Mouse (Mus musculus) hindbrain, embryonic 15.5 days (tissue): ENCODE measurements around the gene Slc27a2. TPM values are rescaled to one million over a fixed set of nuclear protein-coding genes. Genes with fewer than 3 reads are reported as not detected.

Experiments
- ATAC-seq: fragments of 200-750 bp; cut with Nextera tagmentation; 2 replicates; pipeline ENCODE4 v1.8.0; 2017; ENCODE audit warnings: low read depth, moderate number of reproducible peaks, moderate TSS enrichment; ENCODE audit not compliant: low FRiP score
- H3K27ac ChIP-seq: fragments of 300-500 bp; sonication (generic); replicated peaks from 2 replicates; pipeline ENCODE4 v1.5.1; 2015; ENCODE audit warnings: mild to moderate bottlenecking, inconsistent platforms
- H3K27me3 ChIP-seq: fragments of 300-500 bp; sonication (generic); 2 replicates; pipeline ENCODE4 v1.6.1; 2015; ENCODE audit warnings: control low read depth, inconsistent platforms
- H3K36me3 ChIP-seq: fragments of 300-500 bp; sonication (generic); 2 replicates; pipeline ENCODE4 v1.6.1; 2015; ENCODE audit warnings: control low read depth, inconsistent platforms
- H3K4me1 ChIP-seq: fragments of 300-500 bp; sonication (generic); replicated peaks from 2 replicates; pipeline ENCODE4 v1.6.1; 2015; ENCODE audit warnings: control low read depth, inconsistent platforms
- H3K4me2 ChIP-seq: fragments of 300-500 bp; sonication (generic); 2 replicates; pipeline ENCODE4 v1.6.1; 2015; ENCODE audit warnings: moderate library complexity, mild to moderate bottlenecking, inconsistent platforms
- H3K4me3 ChIP-seq: fragments of 300-500 bp; sonication (generic); 2 replicates; pipeline ENCODE4 v1.5.1; 2015; ENCODE audit warnings: mild to moderate bottlenecking, inconsistent platforms
- H3K9ac ChIP-seq: fragments of 300-500 bp; sonication (generic); 2 replicates; pipeline ENCODE4 v1.6.1; 2015; ENCODE audit warnings: inconsistent platforms
- H3K9me3 ChIP-seq: fragments of 300-500 bp; sonication (generic); 2 replicates; pipeline ENCODE4 v1.6.1; 2016; ENCODE audit warnings: control low read depth, inconsistent platforms
- whole genome bisulfite sequencing: fragments of 180-500 bp; shearing (Covaris S2); methylation state at CpG from one replicate; pipeline ENCODE4 v1.1.7; 2015; 5-methylcytosine and 5-hydroxymethylcytosine counted together
- polyA plus RNA-seq: library from polyadenylated mRNA; unstranded; fragments of >200 nt; fragmentation: Nextera tagmentation; extraction: Ambion mirVana; gene quantifications from 2 replicates; pipeline ENCODE4 v1.2.1, GENCODE M21; 2015

Gene Slc27a2
- polyA plus RNA-seq, 1 experiment from 2014 or later, result 10.5 TPM

- ATAC-seq, result no peak
- Histone ChIP-seq H3K9me3 (no peaks in the 10 kb centered on the region), H3K4me2 (no peak overlapping the region), H3K4me3 (no peak overlapping the region), H3K27ac (no peak overlapping the region), H3K36me3 (peaks cover 4% of the 10 kb centered on the region; the same call in 1 of the 2 replicates), H3K9ac (no peak overlapping the region), H3K4me1 (no peaks in the 10 kb centered on the region), H3K27me3 (no peaks in the 10 kb centered on the region)
- WGBS, result 66% methylated on average over 17 of the region's 17 CpGs
These were observed 11.4 kb downstream of the Slc27a2 start for GRCm38 (mm10) chr2:126563411-126564105.

- Histone ChIP-seq H3K9me3 (no peaks in the 10 kb centered on the region), H3K36me3 (peaks cover 9% of the 10 kb centered on the region)
- 81% methylated on average over 1 of the region's 1 CpGs for WGBS
These were observed 20.0 kb downstream of the Slc27a2 start for GRCm38 (mm10) chr2:126572163-126572562.

GRCm38 (mm10) chr2:126572747-126573146, 20.5 kb downstream of the Slc27a2 start:
- Histone ChIP-seq H3K9ac (no peak overlapping the region), H3K4me3 (no peak overlapping the region), H3K4me1 (no peaks in the 10 kb centered on the region), H3K9me3 (no peaks in the 10 kb centered on the region), H3K36me3 (peaks cover 9% of the 10 kb centered on the region), H3K27ac (no peak overlapping the region), H3K27me3 (no peaks in the 10 kb centered on the region), H3K4me2 (no peak overlapping the region)
- no peak for ATAC-seq
- WGBS, result 90% methylated on average over 4 of the region's 4 CpGs

More at GRCm38 (mm10) chr2:126572163-126572562, 20.0 kb downstream of the Slc27a2 start:
- Histone ChIP-seq H3K4me2 (no peak overlapping the region), H3K4me1 (no peaks in the 10 kb centered on the region), H3K27me3 (no peaks in the 10 kb centered on the region), H3K9ac (no peak overlapping the region), H3K27ac (no peak overlapping the region), H3K4me3 (no peak overlapping the region)
- ATAC-seq, result no peak

- Histone ChIP-seq H3K4me2 (no peak overlapping the region), H3K9ac (no peak overlapping the region), H3K36me3 (peaks cover 8% of the 10 kb centered on the region; the same call in 1 of the 2 replicates), H3K27ac (no peak overlapping the region), H3K4me3 (no peak overlapping the region), H3K4me1 (no peaks in the 10 kb centered on the region), H3K9me3 (no peaks in the 10 kb centered on the region), H3K27me3 (no peaks in the 10 kb centered on the region)
- ATAC-seq, result no peak
- WGBS, result 86% methylated on average over 11 of the region's 11 CpGs
These were observed 23.4 kb downstream of the Slc27a2 start for GRCm38 (mm10) chr2:126575391-126576176.

- WGBS, result 88% methylated on average over 5 of the region's 5 CpGs
- Histone ChIP-seq H3K9me3 (no peaks in the 10 kb centered on the region), H3K4me3 (no peak overlapping the region), H3K4me1 (no peaks in the 10 kb centered on the region), H3K27ac (no peak overlapping the region), H3K36me3 (peaks cover 8% of the 10 kb centered on the region; the same call in 1 of the 2 replicates), H3K9ac (no peak overlapping the region), H3K4me2 (no peak overlapping the region), H3K27me3 (no peaks in the 10 kb centered on the region)
- ATAC-seq, result no peak
These were observed 25.2 kb downstream of the Slc27a2 start for GRCm38 (mm10) chr2:126577362-126577761.

- H3K4me2 ChIP-seq, result no peak overlapping the region
- H3K4me3 ChIP-seq, result no peak overlapping the region
- H3K9ac ChIP-seq, result no peak overlapping the region
- ATAC-seq, result no peak
- H3K27ac ChIP-seq, result no peak overlapping the region
- WGBS, result 100% methylated on average over 1 of the region's 1 CpGs
- no peaks in the 10 kb centered on the region for H3K4me1 ChIP-seq
- peaks cover 8% of the 10 kb centered on the region; the same call in 1 of the 2 replicates for H3K36me3 ChIP-seq
- no peaks in the 10 kb centered on the region for H3K9me3 ChIP-seq
- H3K27me3 ChIP-seq, result no peaks in the 10 kb centered on the region
These were observed 27.1 kb downstream of the Slc27a2 start for GRCm38 (mm10) chr2:126579282-126579681.

- Histone ChIP-seq H3K27ac (no peak overlapping the region), H3K4me1 (no peaks in the 10 kb centered on the region), H3K9ac (no peak overlapping the region), H3K4me2 (no peak overlapping the region), H3K36me3 (peaks cover 28% of the 10 kb centered on the region), H3K9me3 (no peaks in the 10 kb centered on the region), H3K4me3 (no peak overlapping the region), H3K27me3 (no peaks in the 10 kb centered on the region)
- ATAC-seq, result no peak
- WGBS, result 71% methylated on average over 6 of the region's 6 CpGs
These were observed 31.8 kb downstream of the Slc27a2 start for GRCm38 (mm10) chr2:126583960-126584359.

GRCm38 (mm10) chr2:126584621-126585369, 32.6 kb downstream of the Slc27a2 start:
- 87% methylated on average over 8 of the region's 8 CpGs for WGBS
- H3K9ac ChIP-seq, result no peak overlapping the region
- no peaks in the 10 kb centered on the region for H3K27me3 ChIP-seq
- peaks cover 27% of the 10 kb centered on the region for H3K36me3 ChIP-seq
- H3K4me1 ChIP-seq, result no peaks in the 10 kb centered on the region
- H3K4me3 ChIP-seq, result no peak overlapping the region
- no peak overlapping the region for H3K4me2 ChIP-seq
- H3K9me3 ChIP-seq, result no peaks in the 10 kb centered on the region
- no peak for ATAC-seq
- H3K27ac ChIP-seq, result no peak overlapping the region

- Histone ChIP-seq H3K4me2 (no peak overlapping the region), H3K4me1 (no peaks in the 10 kb centered on the region), H3K4me3 (no peak overlapping the region), H3K27me3 (no peaks in the 10 kb centered on the region), H3K27ac (no peak overlapping the region), H3K9ac (no peak overlapping the region), H3K36me3 (peaks cover 27% of the 10 kb centered on the region), H3K9me3 (no peaks in the 10 kb centered on the region)
- no peak for ATAC-seq
- WGBS, result 86% methylated on average over 3 of the region's 3 CpGs
These were observed 35.3 kb downstream of the Slc27a2 start for GRCm38 (mm10) chr2:126587468-126587867.

GRCm38 (mm10) chr2:126591304-126591703, 39.1 kb downstream of the Slc27a2 start:
- Histone ChIP-seq H3K4me2 (no peak overlapping the region), H3K27me3 (no peaks in the 10 kb centered on the region), H3K9me3 (no peaks in the 10 kb centered on the region), H3K9ac (no peak overlapping the region), H3K27ac (no peak overlapping the region), H3K4me1 (0 out of 2 replicates have a peak, but pooled peaks cover 5% of the 10 kb centered on the region), H3K4me3 (no peak overlapping the region), H3K36me3 (peaks cover 23% of the 10 kb centered on the region)
- 92% methylated on average over 4 of the region's 4 CpGs for WGBS
- ATAC-seq, result no peak

GRCm38 (mm10) chr2:126593831-126594610, 41.8 kb downstream of the Slc27a2 start:
- Histone ChIP-seq H3K27ac (no peak overlapping the region), H3K9me3 (no peaks in the 10 kb centered on the region), H3K36me3 (peaks cover 2% of the 10 kb centered on the region; the same call in 1 of the 2 replicates), H3K4me1 (0 out of 2 replicates have a peak, but pooled peaks cover 5% of the 10 kb centered on the region), H3K27me3 (no peaks in the 10 kb centered on the region), H3K4me3 (peak overlapping the region; percentile 28), H3K9ac (0 out of 2 replicates have a peak overlapping the region, but pooled peaks have one; percentile 16), H3K4me2 (peak overlapping the region; percentile 56)
- WGBS, result 35% methylated on average over 26 of the region's 26 CpGs
- ATAC-seq, result no peak
